Mouse (Mus musculus): ENCODE measurements at regions not wholly inside any gene's neighbourhood (a gene's known extent, or its start where the extent isn't known, plus 50 kb on each side); places are given as distances from the start of the nearest gene placed in this dataset.
"Not testable (repeated sequence)": the region's sequence is repeated elsewhere in the genome, so short reads cannot be mapped to it uniquely, and the experiment has no call there.

- peak; percentile 80 for DNase-seq (ENCODE audit: low spot score)
Observed at GRCm38 (mm10) chr14:88092967-88093366, 378.2 kb downstream of the Pcdh20 start.

GRCm38 (mm10) chr14:88084854-88085253 is 386.3 kb downstream of the Pcdh20 start:
- no peak for DNase-seq (ENCODE audit: low spot score)

GRCm38 (mm10) chr14:88072880-88073468 is 398.2 kb downstream of the Pcdh20 start:
- no peak for DNase-seq (ENCODE audit: low spot score)

- DNase-seq (ENCODE audit: low spot score): not testable (repeated sequence)
Observed at GRCm38 (mm10) chr14:88047586-88047985, 423.6 kb downstream of the Pcdh20 start.

GRCm38 (mm10) chr14:88013882-88014281 is 457.3 kb downstream of the Pcdh20 start:
- DNase-seq (ENCODE audit: low spot score): no peak

GRCm38 (mm10) chr14:88013186-88013585 is 458.0 kb downstream of the Pcdh20 start:
- no peak for DNase-seq (ENCODE audit: low spot score)

- no peak for DNase-seq (ENCODE audit: low spot score)
Observed at GRCm38 (mm10) chr14:87996561-87996960, 474.6 kb downstream of the Pcdh20 start.

Measured in retina, embryonic 14.5 days (tissue).